Mouse (Mus musculus) lung, postnatal 14 days (tissue): ENCODE measurements around the gene Sumf1.

Experiments used
- DNase-seq: peaks from one replicate; pipeline ENCODE4 v3.0.0; 2021

Gene Sumf1

GRCm38 (mm10) chr6:108184847-108185684 lies at the start of gene Sumf1:
Sumf1 (minus strand) TSS chr6:108185582.
- DNase-seq = peak; percentile 94

- no peak for DNase-seq
Observed at GRCm38 (mm10) chr6:108234536-108234935, 49.2 kb upstream of the Sumf1 start.

DNA sequence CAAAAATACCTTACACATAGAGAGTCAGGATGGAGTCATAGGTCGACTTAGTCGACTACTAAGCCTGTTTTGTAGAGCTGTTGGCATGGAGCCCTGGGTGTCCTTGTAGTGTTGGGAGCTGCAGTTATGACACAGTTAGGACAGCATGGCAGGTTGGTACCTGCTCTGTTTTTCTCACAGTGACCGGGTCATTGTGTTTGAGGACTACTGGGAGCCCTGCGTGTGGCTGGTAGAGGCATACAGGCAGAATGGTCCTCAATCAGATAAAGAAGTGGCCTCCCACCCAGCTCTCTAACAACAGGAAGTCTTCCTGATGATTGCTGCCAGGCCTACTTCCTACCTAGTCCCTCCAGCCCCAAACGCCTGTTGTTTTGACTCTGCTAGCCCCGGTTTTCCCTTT lies 47.7 kb upstream of the Sumf1 start:
- DNase-seq = peak; percentile 23

- DNase-seq = no peak
Observed at GRCm38 (mm10) chr6:108231892-108232710, 46.7 kb upstream of the Sumf1 start.

DNA sequence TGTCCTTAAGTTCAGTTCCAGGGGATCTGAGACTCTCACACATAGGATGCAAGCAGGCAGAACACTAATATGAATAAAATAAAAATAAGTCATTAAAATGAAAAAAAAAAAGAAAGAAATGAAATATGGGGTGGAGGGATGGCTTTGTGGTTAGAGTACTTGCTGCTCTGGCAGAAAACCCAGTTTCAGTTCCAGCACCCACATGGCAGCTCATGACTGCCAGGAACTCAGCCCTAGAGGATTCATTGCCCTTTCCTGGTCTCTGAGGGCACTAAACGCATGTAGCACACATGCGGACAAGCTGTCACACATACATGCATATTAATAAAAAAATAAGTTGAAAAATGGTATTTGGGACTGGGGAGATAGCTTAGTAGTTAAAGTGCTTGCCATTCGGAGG lies 45.2 kb upstream of the Sumf1 start:
- DNase-seq = no peak

- DNase-seq = no peak
Observed at GRCm38 (mm10) chr6:108228601-108229000, 43.2 kb upstream of the Sumf1 start.

- DNase-seq = no peak
Observed at GRCm38 (mm10) chr6:108228048-108228447, 42.7 kb upstream of the Sumf1 start.

DNA sequence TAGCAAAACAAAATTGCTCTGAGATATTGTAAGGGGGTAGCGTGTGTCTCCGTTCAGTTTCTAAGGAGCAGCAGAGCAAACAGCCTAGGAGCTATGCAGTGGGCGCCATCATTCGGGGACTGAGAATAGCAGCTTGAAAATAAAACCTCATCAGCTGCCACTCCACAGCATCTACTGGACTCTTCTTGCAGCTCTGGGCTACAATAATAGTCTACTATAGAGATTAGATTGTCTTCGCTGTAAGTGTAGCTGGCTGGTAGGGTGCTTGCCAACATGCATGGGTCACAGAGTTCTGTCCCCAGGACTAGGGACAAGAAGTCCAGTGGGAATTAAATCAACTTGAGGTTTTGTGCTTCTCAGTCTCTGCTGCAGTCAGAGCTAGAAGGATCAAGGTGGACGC lies 42.1 kb upstream of the Sumf1 start:
- DNase-seq = no peak

- no peak for DNase-seq
Observed at GRCm38 (mm10) chr6:108226230-108226629, 40.8 kb upstream of the Sumf1 start.

- no peak for DNase-seq
Observed at GRCm38 (mm10) chr6:108225027-108225426, 39.6 kb upstream of the Sumf1 start.

GRCm38 (mm10) chr6:108224361-108224760 lies 39.0 kb upstream of the Sumf1 start:
- no peak for DNase-seq

GRCm38 (mm10) chr6:108222875-108223274 lies 37.5 kb upstream of the Sumf1 start:
- no peak for DNase-seq

GRCm38 (mm10) chr6:108222435-108222834 lies 37.1 kb upstream of the Sumf1 start:
- DNase-seq = no peak

GRCm38 (mm10) chr6:108217987-108218386 lies 32.6 kb upstream of the Sumf1 start:
- DNase-seq = no peak

DNA sequence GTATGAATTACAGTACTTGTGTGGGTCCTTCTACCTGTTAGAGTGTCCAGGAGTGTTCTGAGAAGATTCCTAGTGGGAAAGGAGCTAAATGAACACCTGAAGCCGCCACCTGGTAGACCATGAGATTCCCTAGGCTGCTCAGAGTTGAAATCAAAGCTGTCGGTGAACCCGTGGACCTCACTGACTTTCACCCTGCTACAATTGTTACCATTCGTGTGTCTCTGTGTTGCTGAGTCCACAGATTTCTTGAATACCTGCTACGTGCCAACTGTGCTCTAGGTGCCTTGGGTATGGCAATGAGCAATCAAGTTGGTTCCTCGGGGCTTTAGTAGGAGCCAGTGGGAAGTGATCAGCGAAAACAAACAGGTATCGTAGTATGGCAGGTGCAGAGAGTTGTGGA lies 31.4 kb upstream of the Sumf1 start:
- no peak for DNase-seq

DNA sequence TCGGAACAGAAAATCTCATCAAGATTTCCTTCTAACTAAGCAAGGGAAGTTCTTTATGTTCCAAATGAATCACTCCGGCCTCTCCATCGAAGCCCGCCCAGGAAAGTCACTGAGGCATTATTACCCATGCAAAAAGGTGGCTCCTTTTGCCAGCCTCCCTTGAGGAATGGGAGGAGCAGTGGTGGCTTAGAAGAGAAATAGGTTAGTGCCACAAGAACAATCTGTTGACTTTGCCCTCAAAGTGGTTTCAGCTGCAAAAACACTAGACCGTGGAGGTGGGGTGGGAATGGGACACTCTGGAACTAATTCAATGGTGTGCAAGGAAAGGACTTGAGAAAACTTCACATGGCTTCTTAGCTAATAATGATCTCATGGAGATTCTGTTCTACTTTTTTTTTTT lies 30.7 kb upstream of the Sumf1 start:
- no peak for DNase-seq

- DNase-seq = no peak
Observed at GRCm38 (mm10) chr6:108214294-108214925, 29.0 kb upstream of the Sumf1 start.

DNA sequence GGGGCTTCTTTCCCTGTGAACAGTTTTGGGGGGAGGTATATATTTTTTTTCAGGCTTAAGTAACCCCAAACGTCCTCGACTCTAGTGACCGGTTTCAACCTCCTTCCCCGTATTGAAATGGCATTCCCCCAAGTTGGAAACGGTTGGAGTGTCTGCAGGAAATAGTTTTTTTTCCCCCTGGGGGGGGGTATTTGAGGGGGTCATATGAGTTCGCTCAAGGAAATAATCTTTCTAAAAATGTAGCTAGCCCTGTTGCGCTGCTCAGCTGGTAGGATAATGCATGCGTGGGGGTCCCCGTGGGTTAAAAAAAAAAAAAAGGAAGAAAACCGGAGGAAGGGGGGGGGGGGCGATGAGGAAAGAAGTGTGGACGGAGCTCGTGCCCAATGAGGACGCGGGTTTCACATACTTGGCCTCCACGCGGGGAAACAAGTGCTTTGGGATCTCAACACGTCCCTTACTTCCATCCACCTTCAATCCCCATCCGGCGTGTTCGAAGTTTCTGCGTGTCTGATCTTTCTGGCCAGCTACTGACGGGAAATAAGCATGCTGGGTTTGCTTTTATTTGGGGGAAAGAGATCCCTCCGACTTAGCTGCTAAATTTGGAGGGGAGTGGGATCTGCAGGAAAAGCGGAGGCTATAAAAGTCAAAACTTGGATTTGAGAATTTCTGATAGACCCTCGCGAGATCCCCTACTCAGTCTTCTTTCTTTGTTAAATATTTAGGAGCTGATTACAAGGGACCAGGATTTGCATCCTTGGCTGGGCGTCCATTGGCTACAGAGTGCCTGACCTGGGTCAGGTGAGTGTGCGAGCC lies 28.3 kb upstream of the Sumf1 start:
- peak; percentile 16 for DNase-seq

- DNase-seq = peak; percentile 98
Observed at GRCm38 (mm10) chr6:108212881-108213295, 27.5 kb upstream of the Sumf1 start, which contains the start of gene Itpr1. Itpr1 (plus strand) TSS chr6:108213096.

GRCm38 (mm10) chr6:108211896-108212880 lies 26.8 kb upstream of the Sumf1 start:
- DNase-seq = no peak

- no peak for DNase-seq
Observed at GRCm38 (mm10) chr6:108206914-108207566, 21.7 kb upstream of the Sumf1 start.
